Mouse (Mus musculus) forebrain, embryonic 10.5 days (tissue): ENCODE data around the gene Uqcc3. TPM values are rescaled to one million over a fixed set of nuclear protein-coding genes. Genes with fewer than 3 reads are reported as not detected.

Experiments used
- DNase-seq: peaks from one replicate; pipeline ENCODE4 v3.0.0-alpha.2; 2017; ENCODE audit warnings: low spot score; ENCODE audit errors: extremely low spot score
- H3K27ac ChIP-seq: fragments of 300-500 bp; sonication (generic); 2 replicates; pipeline ENCODE4 v1.5.1; 2016; ENCODE audit warnings: mild to moderate bottlenecking
- H3K27me3 ChIP-seq: fragments of 300-500 bp; sonication (generic); 2 replicates; pipeline ENCODE4 v1.6.1; 2016; ENCODE audit warnings: mild to moderate bottlenecking; ENCODE audit not compliant: poor library complexity, severe bottlenecking
- H3K36me3 ChIP-seq: fragments of 300-500 bp; sonication (generic); replicated peaks from 2 replicates; pipeline ENCODE4 v1.6.1; 2016; ENCODE audit warnings: mild to moderate bottlenecking, moderate library complexity
- H3K4me1 ChIP-seq: fragments of 300-500 bp; sonication (generic); 2 replicates; pipeline ENCODE4 v1.6.1; 2016
- H3K4me3 ChIP-seq: fragments of 300-500 bp; sonication (generic); 2 replicates; pipeline ENCODE4 v1.5.1; 2016; ENCODE audit warnings: mild to moderate bottlenecking, moderate library complexity
- H3K9me3 ChIP-seq: fragments of 300-500 bp; sonication (generic); 2 replicates; pipeline ENCODE4 v1.6.1; 2016; ENCODE audit warnings: mild to moderate bottlenecking, moderate library complexity
- WGBS: fragments of 180-500 bp; shearing (Covaris S2); methylation state at CpG from one replicate; pipeline ENCODE4 v1.1.7; 2016; 5-methylcytosine and 5-hydroxymethylcytosine counted together
- polyA plus RNA-seq: library from polyadenylated mRNA; unstranded; fragments of >200 nt; fragmentation: Nextera tagmentation; extraction: Ambion mirVana; gene quantifications from 2 replicates; pipeline ENCODE4 v1.2.1, GENCODE M21; 2016

Gene Uqcc3
- polyA plus RNA-seq: 53.2 and 55.5 TPM in 2 replicates

DNA sequence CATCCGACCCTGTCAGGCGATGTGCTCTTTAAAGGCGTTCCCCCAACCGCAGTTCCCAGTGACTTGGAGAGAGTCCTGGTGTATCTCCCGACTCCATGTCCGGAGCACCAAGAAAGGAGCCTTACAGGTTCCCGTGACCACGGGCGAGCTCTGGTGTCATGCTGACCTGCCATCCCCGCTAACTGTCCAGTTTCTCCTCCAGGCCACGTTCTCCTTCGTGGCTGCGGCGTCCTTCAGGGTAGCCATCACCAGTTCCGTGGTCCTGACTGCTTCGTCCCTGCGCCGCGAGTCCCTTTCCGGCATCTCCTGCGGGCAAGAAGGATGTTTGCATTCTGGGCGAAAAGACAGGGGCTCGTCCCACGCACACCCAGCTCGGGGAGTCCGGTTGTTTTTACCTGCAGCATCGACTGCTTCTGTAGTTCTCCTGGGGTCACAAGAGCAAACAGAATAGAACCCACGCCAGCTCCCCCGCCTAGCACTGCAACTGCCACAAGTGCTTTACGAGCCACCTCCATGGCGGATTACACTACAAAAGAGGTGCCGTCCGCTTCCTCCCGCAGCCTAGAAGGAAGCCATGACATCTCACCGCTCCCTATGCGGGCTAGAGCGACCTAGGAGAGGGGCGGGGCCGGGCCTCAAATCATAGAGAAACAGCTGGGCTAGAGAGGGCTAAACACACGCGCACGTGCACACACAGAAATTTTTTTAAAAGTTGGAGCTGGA, at the start of gene Uqcc3:
Gene Uqcc3 (minus strand): TSS at position 613 of the 723 bp plus-strand sequence.
- Histone ChIP-seq H3K9me3 (no peaks in the 10 kb centered on the region), H3K36me3 (peaks cover 29% of the 10 kb centered on the region), H3K27ac (peak within 1 kb of the TSS; percentile 89), H3K27me3 (no peaks in the 10 kb centered on the region), H3K4me1 (peaks cover 16% of the 10 kb centered on the region), H3K4me3 (peak within 1 kb of the TSS; percentile 89)
- WGBS: under 1% methylated on average over 42 of the region's 42 CpGs
- DNase-seq: peak; percentile 82

DNA sequence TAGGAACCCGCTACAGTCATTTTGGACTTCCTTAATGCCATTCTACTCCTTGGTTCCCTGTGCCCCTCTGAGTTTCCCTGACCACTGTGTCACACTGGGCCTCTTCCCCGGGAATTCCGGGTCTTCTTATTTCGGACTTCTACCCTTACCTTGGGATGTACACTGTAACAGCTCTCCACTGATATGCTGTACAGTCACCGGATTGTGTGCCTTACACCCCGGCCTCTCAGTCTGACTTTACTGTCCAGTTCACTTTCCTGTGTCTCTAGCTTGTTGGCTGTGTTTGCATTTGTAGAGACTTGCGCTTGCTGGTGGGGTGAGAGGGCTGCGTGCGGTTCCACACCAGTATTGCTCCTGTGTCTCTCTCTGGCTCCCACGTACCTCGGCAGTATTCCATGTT, 49.4 kb upstream of the Uqcc3 start:
- peaks cover 65% of the 10 kb centered on the region for H3K36me3 ChIP-seq
- no peaks in the 10 kb centered on the region for H3K27me3 ChIP-seq
- H3K4me1 ChIP-seq: peaks cover 28% of the 10 kb centered on the region
- 14% methylated on average over 11 of the region's 11 CpGs for WGBS
- no peak for DNase-seq
- peak overlapping the region; percentile 89 for H3K27ac ChIP-seq
- peak overlapping the region; percentile 77 for H3K4me3 ChIP-seq
- no peaks in the 10 kb centered on the region for H3K9me3 ChIP-seq

DNA sequence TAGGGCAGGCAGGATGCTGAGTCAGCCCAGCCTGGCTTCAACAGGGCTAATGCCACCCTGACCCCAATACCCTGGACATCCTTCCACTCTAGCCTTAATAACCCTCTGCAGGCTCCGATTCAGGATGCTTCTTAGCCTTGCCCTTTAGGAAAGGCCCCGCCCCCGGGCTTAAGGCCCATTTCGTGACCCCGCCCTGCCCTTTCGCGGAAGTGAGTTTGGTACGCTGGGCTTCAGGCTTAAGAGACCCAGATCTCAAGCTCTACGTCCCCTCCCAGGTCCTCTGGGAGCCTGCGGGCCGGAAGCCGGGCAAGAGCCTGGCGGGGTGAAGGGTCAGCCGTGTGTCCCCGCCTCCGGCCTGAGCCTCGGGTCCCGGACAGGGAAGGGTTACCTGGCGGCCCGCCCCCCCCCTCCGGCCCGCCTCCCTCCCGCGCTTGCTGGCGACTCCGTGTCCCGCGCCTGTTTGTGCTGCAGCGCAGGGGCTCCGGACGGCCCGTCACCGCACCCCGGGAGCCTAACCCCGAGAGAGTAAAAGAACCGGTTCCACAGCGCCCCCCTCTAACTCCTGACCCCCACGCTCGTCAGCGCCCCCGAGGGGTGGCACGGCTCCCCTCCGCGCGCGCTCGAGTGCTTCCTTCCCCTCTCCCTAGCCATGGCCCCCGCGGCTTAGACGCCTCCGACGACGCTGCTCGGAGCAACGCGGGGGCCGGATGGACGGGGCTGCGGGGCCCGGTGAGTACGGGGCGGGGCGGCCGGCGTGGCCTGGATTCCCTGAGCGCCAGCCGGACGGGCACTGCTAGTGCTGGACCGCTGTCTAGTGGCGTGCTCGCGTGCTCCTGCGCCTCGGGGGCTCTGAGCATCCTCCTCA, 48.7 kb upstream of the Uqcc3 start, which contains the start of the genes Rom1 and Eml3:
Gene Rom1 (minus strand): TSS at position 133 of the 865 bp plus-strand sequence.
Gene Eml3 (plus strand): TSS at position 329 of the 865 bp plus-strand sequence.
- H3K36me3 ChIP-seq: peaks cover 62% of the 10 kb centered on the region
- H3K27me3 ChIP-seq: no peaks in the 10 kb centered on the region
- H3K27ac ChIP-seq: peak within 1 kb of the TSS; percentile 89
- H3K4me3 ChIP-seq: peak within 1 kb of the TSS; percentile 77
- WGBS: under 1% methylated on average over 58 of the region's 74 CpGs
- no peaks in the 10 kb centered on the region for H3K9me3 ChIP-seq
- H3K4me1 ChIP-seq: peaks cover 28% of the 10 kb centered on the region
- peak; percentile 75 for DNase-seq

DNA sequence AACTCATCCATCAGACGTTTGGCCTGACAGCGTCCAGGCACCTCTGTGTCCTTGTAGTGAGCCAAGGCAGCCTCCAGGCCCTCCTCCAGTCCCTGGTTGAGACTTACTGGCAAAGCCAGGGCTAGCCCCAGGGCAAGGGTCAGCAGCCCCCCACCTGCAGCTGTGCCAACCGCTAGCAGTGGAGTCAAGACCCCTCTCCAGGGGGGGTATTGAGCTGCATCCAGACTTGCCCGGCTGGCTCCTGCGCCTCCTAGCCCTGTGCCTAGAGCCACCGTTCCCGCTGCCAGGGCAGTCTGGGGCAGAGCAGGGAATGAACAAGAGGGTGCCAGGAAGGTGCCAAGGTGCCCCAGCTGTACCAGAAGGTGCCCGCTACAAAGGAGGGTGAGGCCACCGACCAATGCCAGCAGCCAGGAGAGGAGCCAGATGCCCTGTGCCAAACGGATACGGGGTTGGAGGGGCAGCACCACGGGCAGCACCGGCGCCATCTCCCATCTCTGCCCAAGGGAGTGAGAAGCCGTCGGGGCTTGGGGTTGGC, 48.0 kb upstream of the Uqcc3 start:
- H3K27me3 ChIP-seq: no peaks in the 10 kb centered on the region
- WGBS: 11% methylated on average over 16 of the region's 16 CpGs
- peaks cover 57% of the 10 kb centered on the region for H3K36me3 ChIP-seq
- no peaks in the 10 kb centered on the region for H3K9me3 ChIP-seq
- H3K4me1 ChIP-seq: peaks cover 28% of the 10 kb centered on the region
- H3K4me3 ChIP-seq: peak overlapping the region; percentile 77
- peak overlapping the region; percentile 89 for H3K27ac ChIP-seq
- no peak for DNase-seq

DNA sequence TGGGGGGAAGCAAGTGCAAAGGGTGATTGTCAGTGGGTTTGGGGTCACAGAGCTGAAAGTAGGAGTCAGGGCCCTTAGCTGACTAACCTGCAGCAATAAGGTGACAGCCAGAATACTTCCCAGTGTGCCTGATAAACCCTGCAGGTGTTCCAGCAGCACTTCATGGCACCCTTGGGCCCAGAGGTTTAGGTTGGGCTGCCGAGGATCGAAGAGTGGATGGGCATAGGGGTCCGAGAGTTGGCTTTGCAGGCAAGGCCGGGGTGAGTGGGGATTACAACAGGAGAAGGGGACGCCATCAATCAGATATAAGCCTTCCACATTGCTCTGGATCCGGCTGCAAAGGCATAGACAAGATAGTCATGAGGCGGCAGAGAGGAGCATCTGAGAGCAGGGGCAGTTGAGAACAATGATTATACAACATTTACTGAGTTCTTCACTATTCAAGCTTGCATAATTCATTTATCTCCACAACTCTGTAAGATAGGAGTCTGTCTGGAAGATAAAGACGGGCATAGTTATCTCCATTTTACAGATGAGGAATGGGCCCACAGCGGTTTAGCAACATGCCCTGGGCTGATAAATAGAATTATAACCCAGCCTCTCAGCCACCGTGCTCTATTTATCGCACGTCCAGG, 47.3 kb upstream of the Uqcc3 start:
- Histone ChIP-seq H3K4me1 (peaks cover 28% of the 10 kb centered on the region), H3K4me3 (0 out of 2 replicates have a peak overlapping the region, but pooled peaks have one; percentile 77), H3K27ac (no peak overlapping the region), H3K36me3 (peaks cover 52% of the 10 kb centered on the region), H3K27me3 (no peaks in the 10 kb centered on the region), H3K9me3 (no peaks in the 10 kb centered on the region)
- no peak for DNase-seq
- WGBS: 89% methylated on average over 12 of the region's 12 CpGs

GRCm38 (mm10) chr19:8926766-8927165, 46.0 kb upstream of the Uqcc3 start:
- no peaks in the 10 kb centered on the region for H3K27me3 ChIP-seq
- peaks cover 58% of the 10 kb centered on the region for H3K36me3 ChIP-seq
- 96% methylated on average over 2 of the region's 2 CpGs for WGBS
- H3K4me3 ChIP-seq: no peak overlapping the region
- H3K9me3 ChIP-seq: no peaks in the 10 kb centered on the region
- no peak for DNase-seq
- no peak overlapping the region for H3K27ac ChIP-seq
- peaks cover 33% of the 10 kb centered on the region for H3K4me1 ChIP-seq

DNA sequence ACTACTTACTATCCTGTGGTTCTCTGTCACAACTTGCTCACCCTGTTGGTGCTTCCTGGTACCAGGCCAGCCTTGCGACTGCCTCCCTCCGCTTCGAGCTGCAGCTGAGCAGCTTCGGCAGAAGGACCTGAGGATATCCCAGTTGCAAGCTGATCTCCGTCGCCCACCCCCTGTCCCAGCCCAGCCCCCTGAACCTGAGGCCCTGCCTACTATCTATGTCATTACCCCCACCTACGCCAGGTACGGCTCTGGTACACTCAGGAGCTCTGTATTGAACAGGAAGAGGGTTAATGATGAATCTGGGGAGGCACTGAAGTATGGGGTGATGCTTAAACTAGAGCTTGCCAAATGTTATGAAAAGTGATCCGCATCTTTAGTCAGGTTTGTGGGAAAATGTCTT, 41.0 kb upstream of the Uqcc3 start:
- H3K27me3 ChIP-seq: no peaks in the 10 kb centered on the region
- H3K4me1 ChIP-seq: peaks cover 24% of the 10 kb centered on the region
- H3K4me3 ChIP-seq: peak overlapping the region; percentile 89
- H3K9me3 ChIP-seq: no peaks in the 10 kb centered on the region
- no peak overlapping the region for H3K27ac ChIP-seq
- peaks cover 42% of the 10 kb centered on the region for H3K36me3 ChIP-seq
- 77% methylated on average over 9 of the region's 9 CpGs for WGBS
- DNase-seq: no peak

DNA sequence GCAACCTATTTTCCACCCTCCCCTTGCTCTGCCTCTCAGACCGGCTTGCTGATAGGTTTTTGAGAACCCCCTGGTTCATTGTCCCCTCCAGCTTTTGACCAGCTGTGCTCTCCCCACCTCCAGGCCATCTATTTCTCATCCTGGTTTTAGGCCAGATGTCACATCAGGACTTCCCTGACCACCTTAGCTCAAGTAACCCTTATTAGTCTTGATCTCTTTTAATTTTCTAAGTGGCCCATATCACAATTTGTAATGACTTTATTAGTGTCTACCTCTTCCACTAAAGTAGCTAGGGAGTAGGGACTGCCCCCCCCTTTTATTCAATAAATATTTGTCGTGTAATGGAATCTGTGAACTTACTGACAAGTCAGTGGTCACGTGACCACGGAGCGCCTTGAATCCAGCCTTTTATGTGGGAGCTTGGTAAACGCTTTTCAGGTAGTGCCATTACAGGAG, 40.1 kb upstream of the Uqcc3 start:
- peak; percentile 38 for DNase-seq

GRCm38 (mm10) chr19:8920073-8920736, 39.5 kb upstream of the Uqcc3 start, which contains the start of gene B3gat3:
Gene B3gat3 (plus strand): TSS chr19:8920374.
- no peaks in the 10 kb centered on the region for H3K27me3 ChIP-seq
- H3K4me3 ChIP-seq: peak within 1 kb of the TSS; percentile 89
- peaks cover 42% of the 10 kb centered on the region for H3K36me3 ChIP-seq
- H3K27ac ChIP-seq: peak within 1 kb of the TSS; percentile 92
- peak; percentile 96 for DNase-seq
- WGBS: 3% methylated on average over 50 of the region's 50 CpGs
- peaks cover 24% of the 10 kb centered on the region for H3K4me1 ChIP-seq
- H3K9me3 ChIP-seq: no peaks in the 10 kb centered on the region

More for the DNA sequence above, 40.1 kb upstream of the Uqcc3 start:
- H3K4me1 ChIP-seq: peaks cover 24% of the 10 kb centered on the region
- no peaks in the 10 kb centered on the region for H3K27me3 ChIP-seq
- WGBS: 2% methylated on average over 6 of the region's 6 CpGs
- peak overlapping the region; percentile 92 for H3K27ac ChIP-seq
- H3K9me3 ChIP-seq: no peaks in the 10 kb centered on the region
- H3K4me3 ChIP-seq: peak overlapping the region; percentile 89
- peaks cover 42% of the 10 kb centered on the region for H3K36me3 ChIP-seq

- Histone ChIP-seq H3K4me3 (peak overlapping the region; percentile 89), H3K4me1 (peaks cover 24% of the 10 kb centered on the region), H3K9me3 (no peaks in the 10 kb centered on the region), H3K36me3 (peaks cover 45% of the 10 kb centered on the region), H3K27me3 (no peaks in the 10 kb centered on the region), H3K27ac (peak overlapping the region; percentile 92)
- WGBS: 68% methylated on average over 6 of the region's 6 CpGs
- DNase-seq: no peak
Observed at GRCm38 (mm10) chr19:8919684-8920072, 39.0 kb upstream of the Uqcc3 start.

- WGBS: 94% methylated on average over 3 of the region's 3 CpGs
- H3K27ac ChIP-seq: no peak overlapping the region
- DNase-seq: no peak
- peaks cover 48% of the 10 kb centered on the region for H3K36me3 ChIP-seq
- peaks cover 24% of the 10 kb centered on the region for H3K4me1 ChIP-seq
- no peaks in the 10 kb centered on the region for H3K27me3 ChIP-seq
- no peak overlapping the region for H3K4me3 ChIP-seq
- H3K9me3 ChIP-seq: no peaks in the 10 kb centered on the region
Observed at GRCm38 (mm10) chr19:8919000-8919399, 38.3 kb upstream of the Uqcc3 start.

- Histone ChIP-seq H3K27ac (no peak overlapping the region), H3K27me3 (no peaks in the 10 kb centered on the region), H3K36me3 (peaks cover 84% of the 10 kb centered on the region), H3K4me1 (no peaks in the 10 kb centered on the region), H3K9me3 (no peaks in the 10 kb centered on the region), H3K4me3 (no peak overlapping the region)
- WGBS: 96% methylated on average over 3 of the region's 3 CpGs
- DNase-seq: no peak
Observed at GRCm38 (mm10) chr19:8914212-8914611, 33.5 kb upstream of the Uqcc3 start.
